ENCODE assay signal across 9 mouse cellular contexts in the genomic region with DNA sequence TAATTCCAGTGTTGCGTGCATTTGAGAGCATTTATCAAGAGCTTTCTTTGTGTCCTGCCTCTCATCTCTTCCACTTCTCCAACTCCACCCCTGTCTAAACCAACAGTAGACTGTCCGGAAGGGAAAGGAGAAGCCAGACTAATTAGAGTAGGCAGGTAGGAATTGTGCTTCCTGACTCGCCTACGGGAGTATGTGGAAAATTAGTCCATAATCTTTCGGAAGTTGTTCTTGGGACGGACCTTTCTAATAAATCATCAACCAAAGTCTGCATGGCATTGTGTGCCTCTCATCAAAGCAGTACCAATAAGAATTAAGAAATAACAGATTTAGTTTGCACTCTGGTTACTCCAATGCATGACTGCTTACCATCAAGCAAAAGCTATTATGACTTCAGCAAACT. TPM values are rescaled to one million over a fixed set of nuclear protein-coding genes. Genes with fewer than 3 reads are reported as not detected.
DNase-seq lines count a peak whose midpoint lies in the region; ATAC-seq and TF ChIP-seq lines count a peak whose summit lies in the region.
"Had no signal": no experiment of that assay in that cellular context is flagged by ENCODE, and none has a peak within 500 bp of the region (broad histone marks: within the 10 kb centered on the region; RNA-seq: fewer than 3 reads in every experiment).

No protein-coding gene starts in this region.

- no peaks in the 10 kb centered on the region for H3K27me3 ChIP-seq in lung, postnatal 0 days (replicated peaks; ENCODE audit: insufficient read depth, low read length)
- no peaks in the 10 kb centered on the region for H3K27me3 ChIP-seq in limb, embryonic 14.5 days (ENCODE audit: control insufficient read depth, insufficient read depth, low read length)
- no peaks in the 10 kb centered on the region for H3K27me3 ChIP-seq in stomach, postnatal 0 days (ENCODE audit: control insufficient read depth, insufficient read depth, low read length)

- H3K36me3 ChIP-seq in lung, postnatal 0 days (ENCODE audit: insufficient read depth, low read length): no peaks in the 10 kb centered on the region
- no peaks in the 10 kb centered on the region for H3K36me3 ChIP-seq in limb, embryonic 14.5 days (ENCODE audit: control insufficient read depth, insufficient read depth, low read length)
- H3K36me3 ChIP-seq in stomach, postnatal 0 days (ENCODE audit: control insufficient read depth, insufficient read depth, low read length): no peaks in the 10 kb centered on the region

- ATAC-seq in lung, postnatal 0 days: no peak
- no peak for ATAC-seq in limb, embryonic 14.5 days (ENCODE audit: low FRiP score, low read depth)
- ATAC-seq in stomach, postnatal 0 days (ENCODE audit: low FRiP score, low TSS enrichment): no peak

- no peaks in the 10 kb centered on the region for H3K4me1 ChIP-seq in lung, postnatal 0 days (ENCODE audit: insufficient read depth, low read depth, low read length)
- peaks cover 8% of the 10 kb centered on the region for H3K4me1 ChIP-seq in limb, embryonic 14.5 days (ENCODE audit: control insufficient read depth, insufficient read depth, low read length)
- no peaks in the 10 kb centered on the region for H3K4me1 ChIP-seq in stomach, postnatal 0 days (replicated peaks; ENCODE audit: control insufficient read depth, insufficient read depth)

- no peak for DNase-seq in lung, postnatal 0 days (ENCODE audit: low spot score)
- no peak for DNase-seq in lung, postnatal 14 days
- peak; percentile 88 for DNase-seq in gonadal fat pad, adult 2 months (ENCODE audit: low read depth)
- DNase-seq in limb, embryonic 14.5 days (ENCODE audit: low spot score): no peak
- no peak for DNase-seq in stomach, postnatal 0 days (ENCODE audit: low spot score)
- no peak for DNase-seq in urinary bladder, postnatal 10 days (ENCODE audit: low spot score)
- no peak for DNase-seq in layer of hippocampus, postnatal 14 days (ENCODE audit: low spot score in 2 of 2)
- no peak for DNase-seq in right cerebral cortex, postnatal 10 days (ENCODE audit: low spot score in 2 of 2)
- DNase-seq: adrenal gland, adult 8-10 months had no signal

- peak overlapping the region; percentile 77 for H3K4me2 ChIP-seq in lung, postnatal 0 days (replicated peaks; ENCODE audit: low read depth, low read length)
- H3K4me2 ChIP-seq in limb, embryonic 14.5 days (replicated peaks; ENCODE audit: low read depth, low read length, severe bottlenecking): peak overlapping the region; percentile 49
- peak overlapping the region; percentile 63 for H3K4me2 ChIP-seq in stomach, postnatal 0 days (replicated peaks; ENCODE audit: low read depth)

- no peaks in the 10 kb centered on the region for H3K9me3 ChIP-seq in lung, postnatal 0 days (ENCODE audit: low read length)
- H3K9me3 ChIP-seq in limb, embryonic 14.5 days (ENCODE audit: control insufficient read depth, low read length): no peaks in the 10 kb centered on the region
- H3K9me3 ChIP-seq in stomach, postnatal 0 days (ENCODE audit: control insufficient read depth, low read length): no peaks in the 10 kb centered on the region

- no peak for TF ChIP-seq CTCF in lung, postnatal 0 days (IDR thresholded peaks at IDR 0.05)
- TF ChIP-seq CTCF in stomach, postnatal 0 days (IDR thresholded peaks at IDR 0.05; ENCODE audit: low read depth): no peak

- WGBS in lung, postnatal 0 days: 55% methylated on average over 6 of the region's 6 CpGs
- 75% methylated on average over 6 of the region's 6 CpGs for WGBS in limb, embryonic 14.5 days
- 50% methylated on average over 6 of the region's 6 CpGs for WGBS in stomach, postnatal 0 days

- H3K9ac ChIP-seq in lung, postnatal 0 days (replicated peaks; ENCODE audit: low read depth): no peak overlapping the region
- H3K9ac ChIP-seq in limb, embryonic 14.5 days (ENCODE audit: low read depth, low read length, severe bottlenecking): peak overlapping the region; percentile 89; the same call in 1 of the 2 replicates
- no peak overlapping the region for H3K9ac ChIP-seq in stomach, postnatal 0 days (ENCODE audit: low read length)

- no peak for TF ChIP-seq EP300 in lung, postnatal 0 days (IDR thresholded peaks at IDR 0.05)
- no peak for TF ChIP-seq EP300 in stomach, postnatal 0 days (optimal IDR thresholded peaks at IDR 0.05)

- H3K4me3 ChIP-seq in lung, postnatal 0 days (ENCODE audit: low read depth, low read length): peak overlapping the region; percentile 91
- H3K4me3 ChIP-seq in limb, embryonic 14.5 days (replicated peaks; ENCODE audit: low read length): peak overlapping the region; percentile 81
- peak overlapping the region; percentile 92 for H3K4me3 ChIP-seq in stomach, postnatal 0 days (ENCODE audit: low read depth, low read length)

- no peak for TF ChIP-seq POLR2A in limb, embryonic 14.5 days (IDR thresholded peaks at IDR 0.05; ENCODE audit: borderline replicate concordance, extremely low read depth, insufficient read depth, insufficient read length)

- H3K27ac ChIP-seq in lung, postnatal 0 days (ENCODE audit: low read length): no peak overlapping the region
- H3K27ac ChIP-seq in limb, embryonic 14.5 days (replicated peaks; ENCODE audit: low read depth, low read length): peak overlapping the region; percentile 94; the same call in 1 of the 2 replicates
- 0 out of 2 replicates have a peak overlapping the region, but pooled peaks have one; percentile 97 for H3K27ac ChIP-seq in stomach, postnatal 0 days (replicated peaks)

RNA-seq across cellular contexts. Expression of a gene that starts 1.1 kb away (rescaled TPM):
- polyA plus RNA-seq in lung, postnatal 0 days (2015; fragmentation: Nextera tagmentation; extraction: Ambion mirVana): 13.7 and 15.4 TPM in 2 replicates
- polyA plus RNA-seq in gonadal fat pad, adult 2 months (2012; rRNA removed): 11.9 and 21.1 TPM in 2 replicates
- 14.6 and 17.6 TPM in 2 replicates for polyA plus RNA-seq in limb, embryonic 14.5 days (2012; rRNA removed)
- polyA plus RNA-seq in limb, embryonic 14.5 days (2014; fragmentation: Nextera tagmentation; extraction: Ambion mirVana): 20.2 and 21.8 TPM in 2 replicates
- 11.9 and 12.0 TPM in 2 replicates for polyA plus RNA-seq in stomach, postnatal 0 days (2015; fragmentation: Nextera tagmentation; extraction: Ambion mirVana)
- 10 to 100 TPM; 44.7 to 45.1 TPM for total RNA-seq in layer of hippocampus, postnatal 14 days (2021)

RNA-seq across cellular contexts. Expression of a gene that starts 5.8 kb away (rescaled TPM):
- polyA plus RNA-seq in lung, postnatal 0 days (2015; fragmentation: Nextera tagmentation; extraction: Ambion mirVana): not detected in 2 replicates
- polyA plus RNA-seq in gonadal fat pad, adult 2 months (2012; rRNA removed): 0.62 and 1.2 TPM in 2 replicates
- polyA plus RNA-seq in limb, embryonic 14.5 days (2012; rRNA removed): 0.06 TPM in 2 replicates
- polyA plus RNA-seq in limb, embryonic 14.5 days (2014; fragmentation: Nextera tagmentation; extraction: Ambion mirVana): 0.14 TPM in 1 of 2 replicates, not detected in the other
- 0.55 TPM in 1 of 2 replicates, not detected in the other for polyA plus RNA-seq in stomach, postnatal 0 days (2015; fragmentation: Nextera tagmentation; extraction: Ambion mirVana)
- total RNA-seq in layer of hippocampus, postnatal 14 days (2021): not detected
- total RNA-seq: adrenal gland, adult 8-10 months had no signal

RNA-seq across cellular contexts. Expression of a gene that starts 24.5 kb away (rescaled TPM):
- not detected in 2 replicates for polyA plus RNA-seq in lung, postnatal 0 days (2015; fragmentation: Nextera tagmentation; extraction: Ambion mirVana)
- polyA plus RNA-seq in gonadal fat pad, adult 2 months (2012; rRNA removed): not detected in 2 replicates
- polyA plus RNA-seq in limb, embryonic 14.5 days (2012; rRNA removed): not detected in 2 replicates
- not detected in 2 replicates for polyA plus RNA-seq in limb, embryonic 14.5 days (2014; fragmentation: Nextera tagmentation; extraction: Ambion mirVana)
- polyA plus RNA-seq in stomach, postnatal 0 days (2015; fragmentation: Nextera tagmentation; extraction: Ambion mirVana): not detected in 2 replicates
- not detected for total RNA-seq in layer of hippocampus, postnatal 14 days (2021)
- total RNA-seq: adrenal gland, adult 8-10 months had no signal

RNA-seq across cellular contexts. Expression of a gene that starts 34.3 kb away (rescaled TPM):
- polyA plus RNA-seq in lung, postnatal 0 days (2015; fragmentation: Nextera tagmentation; extraction: Ambion mirVana): 9.0 and 11.3 TPM in 2 replicates
- 15.0 and 18.6 TPM in 2 replicates for polyA plus RNA-seq in gonadal fat pad, adult 2 months (2012; rRNA removed)
- polyA plus RNA-seq in limb, embryonic 14.5 days (2012; rRNA removed): 24.8 and 26.2 TPM in 2 replicates
- polyA plus RNA-seq in limb, embryonic 14.5 days (2014; fragmentation: Nextera tagmentation; extraction: Ambion mirVana): 17.1 and 17.3 TPM in 2 replicates
- 10.1 and 10.4 TPM in 2 replicates for polyA plus RNA-seq in stomach, postnatal 0 days (2015; fragmentation: Nextera tagmentation; extraction: Ambion mirVana)
- total RNA-seq in layer of hippocampus, postnatal 14 days (2021): 10 to 100 TPM; 59.5 to 61.9 TPM
